Comparison of ENCODE assay signal across 23 mouse cellular contexts in genomic region chr1:156461036-156461435, GRCm38 (mm10). TPM values are rescaled to one million over a fixed set of nuclear protein-coding genes. Genes with fewer than 3 reads are reported as not detected.
DNase-seq lines count a peak whose midpoint lies in the region; ATAC-seq and TF ChIP-seq lines count a peak whose summit lies in the region.
"Had no signal": no experiment of that assay in that cellular context is flagged by ENCODE, and none has a peak within 500 bp of the region (broad histone marks: within the 10 kb centered on the region; RNA-seq: fewer than 3 reads in every experiment).

No protein-coding gene starts in this region.

- TF ChIP-seq CTCF in intestine, postnatal 0 days (IDR thresholded peaks at IDR 0.05; ENCODE audit: low read depth) = no peak

- no peak for ATAC-seq in intestine, embryonic 16.5 days
- no peak for ATAC-seq in intestine, postnatal 0 days
- no peak for ATAC-seq in liver, embryonic 15.5 days (ENCODE audit: insufficient read depth)
- ATAC-seq in liver, embryonic 12.5 days = no peak
- ATAC-seq: CD4-positive, CD25-positive, alpha-beta regulatory T cell, adult 4 months; forebrain, embryonic 13.5 days; forebrain, postnatal 0 days; hindbrain, embryonic 16.5 days had no signal

- no peak overlapping the region for H3K4me3 ChIP-seq in intestine, embryonic 16.5 days (ENCODE audit: low read length)
- H3K4me3 ChIP-seq in intestine, postnatal 0 days (ENCODE audit: low read depth, low read length) = no peak overlapping the region
- H3K4me3 ChIP-seq in liver, embryonic 15.5 days (replicated peaks) = no peak overlapping the region
- H3K4me3 ChIP-seq in liver, embryonic 12.5 days = no peak overlapping the region
- H3K4me3 ChIP-seq: forebrain, embryonic 10.5 days; forebrain, embryonic 13.5 days; hindbrain, embryonic 10.5 days; hindbrain, embryonic 13.5 days had no signal

- no peaks in the 10 kb centered on the region for H3K9me3 ChIP-seq in intestine, embryonic 16.5 days (ENCODE audit: control insufficient read depth, low read length)
- H3K9me3 ChIP-seq in intestine, postnatal 0 days (ENCODE audit: control insufficient read depth) = no peaks in the 10 kb centered on the region
- no peaks in the 10 kb centered on the region for H3K9me3 ChIP-seq in liver, embryonic 15.5 days (replicated peaks)
- H3K9me3 ChIP-seq in liver, embryonic 12.5 days (replicated peaks) = no peaks in the 10 kb centered on the region
- H3K9me3 ChIP-seq: forebrain, embryonic 13.5 days; hindbrain, embryonic 13.5 days had no signal

- no peak overlapping the region for H3K4me2 ChIP-seq in intestine, embryonic 16.5 days (ENCODE audit: low read depth, low read length)
- no peak overlapping the region for H3K4me2 ChIP-seq in intestine, postnatal 0 days (replicated peaks; ENCODE audit: low read depth)
- H3K4me2 ChIP-seq in liver, embryonic 15.5 days = no peak overlapping the region
- no peak overlapping the region for H3K4me2 ChIP-seq in liver, embryonic 12.5 days
- H3K4me2 ChIP-seq: forebrain, embryonic 13.5 days; heart, embryonic 11.5 days; hindbrain, embryonic 13.5 days had no signal

- no peaks in the 10 kb centered on the region for H3K27me3 ChIP-seq in intestine, embryonic 16.5 days (replicated peaks; ENCODE audit: control insufficient read depth, insufficient read depth, low read length)
- H3K27me3 ChIP-seq in intestine, postnatal 0 days (replicated peaks; ENCODE audit: control insufficient read depth, insufficient read depth, low read length) = no peaks in the 10 kb centered on the region
- no peaks in the 10 kb centered on the region for H3K27me3 ChIP-seq in liver, embryonic 15.5 days
- H3K27me3 ChIP-seq in liver, embryonic 12.5 days (replicated peaks) = no peaks in the 10 kb centered on the region
- H3K27me3 ChIP-seq: forebrain, embryonic 13.5 days; hindbrain, embryonic 13.5 days had no signal

- 86% methylated on average over 6 of the region's 6 CpGs for WGBS in intestine, embryonic 16.5 days
- 81% methylated on average over 6 of the region's 6 CpGs for WGBS in intestine, postnatal 0 days
- 64% methylated on average over 6 of the region's 6 CpGs for WGBS in liver, embryonic 15.5 days (ENCODE audit: insufficient replicate concordance)
- 73% methylated on average over 6 of the region's 6 CpGs for WGBS in liver, embryonic 12.5 days (ENCODE audit: insufficient replicate concordance)

- H3K27ac ChIP-seq in intestine, embryonic 16.5 days (ENCODE audit: low read length) = peak overlapping the region; percentile 2; the same call in 1 of the 2 replicates
- no peak overlapping the region for H3K27ac ChIP-seq in intestine, postnatal 0 days (ENCODE audit: low read depth, low read length)
- H3K27ac ChIP-seq in liver, embryonic 15.5 days (replicated peaks) = peak overlapping the region; percentile 19; the same call in 1 of the 2 replicates
- no peak overlapping the region for H3K27ac ChIP-seq in liver, embryonic 12.5 days
- H3K27ac ChIP-seq: forebrain, embryonic 10.5 days; forebrain, embryonic 13.5 days; hindbrain, embryonic 10.5 days; hindbrain, embryonic 13.5 days had no signal

- peaks cover 9% of the 10 kb centered on the region for H3K36me3 ChIP-seq in intestine, embryonic 16.5 days (ENCODE audit: control insufficient read depth, insufficient read depth, low read length)
- peaks cover 12% of the 10 kb centered on the region for H3K36me3 ChIP-seq in intestine, postnatal 0 days (ENCODE audit: control insufficient read depth, insufficient read depth)
- H3K36me3 ChIP-seq in liver, embryonic 15.5 days (replicated peaks) = peaks cover 6% of the 10 kb centered on the region
- H3K36me3 ChIP-seq in liver, embryonic 12.5 days = peaks cover 12% of the 10 kb centered on the region

- DNase-seq in forelimb bud, embryonic 11.5 days (ENCODE audit: low read depth, low spot score) = peak; percentile 31
- DNase-seq in yolk sac, embryonic 10.5 days (ENCODE audit: low spot score) = peak; percentile 43
- DNase-seq: adrenal gland, adult 2 months; adrenal gland, postnatal 14 days; cerebellum, adult 11 months; cerebellum, adult 2 months; cerebellum, adult 9-11 months; cerebellum, postnatal 25 days; forebrain, postnatal 0 days; gastrocnemius, postnatal 10 days; gastrocnemius, postnatal 36 days had no signal

- no peak overlapping the region for H3K9ac ChIP-seq in intestine, embryonic 16.5 days (ENCODE audit: low read depth, low read length)
- H3K9ac ChIP-seq in intestine, postnatal 0 days (ENCODE audit: low read depth, low read length) = no peak overlapping the region
- H3K9ac ChIP-seq in liver, embryonic 15.5 days = no peak overlapping the region
- H3K9ac ChIP-seq in liver, embryonic 12.5 days = no peak overlapping the region
- H3K9ac ChIP-seq: forebrain, embryonic 13.5 days; forebrain, postnatal 0 days; hindbrain, embryonic 13.5 days had no signal

- peaks cover 27% of the 10 kb centered on the region for H3K4me1 ChIP-seq in intestine, embryonic 16.5 days (ENCODE audit: control insufficient read depth, insufficient read depth, low read length)
- 0 out of 2 replicates have a peak, but pooled peaks cover 7% of the 10 kb centered on the region for H3K4me1 ChIP-seq in intestine, postnatal 0 days (replicated peaks; ENCODE audit: control insufficient read depth, insufficient read depth, low read length)
- H3K4me1 ChIP-seq in liver, embryonic 15.5 days (replicated peaks) = peaks cover 57% of the 10 kb centered on the region
- H3K4me1 ChIP-seq in liver, embryonic 12.5 days = peaks cover 44% of the 10 kb centered on the region
- H3K4me1 ChIP-seq: forebrain, embryonic 10.5 days; forebrain, embryonic 13.5 days; hindbrain, embryonic 10.5 days; hindbrain, embryonic 13.5 days had no signal

RNA-seq across cellular contexts. Expression of gene Soat1, which starts 13.1 kb away (rescaled TPM):
- 84.4 and 93.9 TPM in 2 replicates for polyA plus RNA-seq in intestine, embryonic 16.5 days (2015; fragmentation: Nextera tagmentation; extraction: Ambion mirVana)
- 51.2 and 62.5 TPM in 2 replicates for polyA plus RNA-seq in intestine, postnatal 0 days (2015; fragmentation: Nextera tagmentation; extraction: Ambion mirVana)
- 20.5 and 22.3 TPM in 2 replicates for polyA plus RNA-seq in liver, embryonic 15.5 days (2015; fragmentation: Nextera tagmentation; extraction: Ambion mirVana)
- polyA plus RNA-seq in liver, embryonic 12.5 days (2016; fragmentation: Nextera tagmentation; extraction: Ambion mirVana) = 19.5 and 24.3 TPM in 2 replicates

RNA-seq across cellular contexts. Expression of gene Axdnd1, which starts 40.1 kb away (rescaled TPM):
- 0.16 and 0.29 TPM in 2 replicates for polyA plus RNA-seq in intestine, embryonic 16.5 days (2015; fragmentation: Nextera tagmentation; extraction: Ambion mirVana)
- polyA plus RNA-seq in intestine, postnatal 0 days (2015; fragmentation: Nextera tagmentation; extraction: Ambion mirVana) = not detected in 2 replicates
- polyA plus RNA-seq in liver, embryonic 15.5 days (2015; fragmentation: Nextera tagmentation; extraction: Ambion mirVana) = not detected in 2 replicates
- 0.23 TPM in 1 of 2 replicates, not detected in the other for polyA plus RNA-seq in liver, embryonic 12.5 days (2016; fragmentation: Nextera tagmentation; extraction: Ambion mirVana)
- polyA plus RNA-seq: heart, postnatal 0 days had no signal

Comparison
In these comparisons a context has a peak if more than half of its experiments do, and no peak if none do; other contexts are left out.
1. H3K27ac ChIP-seq: peak in intestine, embryonic 16.5 days (single experiment) and liver, embryonic 15.5 days (single experiment); none in intestine, postnatal 0 days (single experiment) and liver, embryonic 12.5 days (single experiment).